Mouse (Mus musculus): ENCODE data around the gene Rfc4. TPM values are rescaled to one million over a fixed set of nuclear protein-coding genes. Genes with fewer than 3 reads are reported as not detected.

Rfc4 gene
- polyA plus RNA-seq, 1 experiment from 2014 or later, result 210 TPM

DNA sequence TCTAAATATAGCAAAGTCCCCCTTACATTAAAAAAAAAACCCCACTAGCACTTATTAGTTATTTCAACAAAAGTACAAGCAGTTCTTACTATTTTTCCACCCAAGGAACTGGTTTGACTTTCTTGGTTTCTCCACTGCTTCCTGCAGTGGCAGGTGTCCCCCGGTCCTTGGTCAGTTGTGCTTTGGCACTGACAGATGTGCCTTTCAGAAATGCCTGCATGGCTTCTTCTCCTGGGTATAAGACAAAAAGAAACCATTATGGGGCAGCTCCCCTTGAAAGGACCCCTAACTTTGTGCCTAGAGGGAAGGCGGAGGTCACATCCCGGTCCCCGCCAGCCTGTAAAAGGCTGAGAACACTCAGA is 245 bp downstream of the Rfc4 start:
- no peaks in the 10 kb centered on the region for H3K27me3 ChIP-seq (ENCODE audit: control insufficient read depth, insufficient read depth, low read length)
- ATAC-seq (ENCODE audit: insufficient number of reproducible peaks, low FRiP score, low TSS enrichment, low read depth) (no peak; the same call in 1 of the 2 replicates), DNase-seq (ENCODE audit: low spot score) (no peak)
- 0% methylated on average over 4 of the region's 4 CpGs for WGBS
- H3K36me3 ChIP-seq (ENCODE audit: control insufficient read depth, insufficient read depth, low read length), result peaks cover 5% of the 10 kb centered on the region
- 0 out of 2 replicates have a peak, but pooled peaks cover 3% of the 10 kb centered on the region for H3K4me1 ChIP-seq (ENCODE audit: control insufficient read depth, insufficient read depth, low read length)
- peak overlapping the region; percentile 88 for H3K9ac ChIP-seq (ENCODE audit: low read length)
- H3K9me3 ChIP-seq (ENCODE audit: control insufficient read depth, low read length), result no peaks in the 10 kb centered on the region
- H3K4me3 ChIP-seq (ENCODE audit: low read depth, low read length), result peak overlapping the region; percentile 66
- H3K4me2 ChIP-seq (ENCODE audit: low read depth, severe bottlenecking), result peak overlapping the region; percentile 58
- peak overlapping the region; percentile 88 for H3K27ac ChIP-seq (replicated peaks; ENCODE audit: low read depth, low read length)

DNA sequence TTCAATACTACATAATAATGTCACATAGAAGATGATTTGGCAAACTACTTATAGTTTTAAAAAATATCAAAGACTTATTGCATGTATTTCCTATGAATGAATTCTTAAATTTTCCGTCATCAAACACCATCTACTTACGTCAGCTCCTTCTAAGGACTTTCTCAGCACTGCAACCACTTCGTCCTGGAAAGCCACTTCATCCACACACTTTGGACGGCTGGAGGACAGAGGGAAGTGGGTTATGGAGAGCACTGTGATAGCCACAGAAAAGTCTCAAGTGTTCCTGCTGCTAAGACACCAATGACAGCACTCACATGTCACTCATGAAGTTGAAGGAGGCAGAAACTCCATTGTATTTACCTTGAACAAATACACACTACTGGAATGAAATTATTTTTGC is 3.1 kb downstream of the Rfc4 start:
- Histone ChIP-seq H3K4me1 (ENCODE audit: control insufficient read depth, insufficient read depth, low read length) (0 out of 2 replicates have a peak, but pooled peaks cover 3% of the 10 kb centered on the region), H3K27me3 (ENCODE audit: control insufficient read depth, insufficient read depth, low read length) (no peaks in the 10 kb centered on the region), H3K4me3 (ENCODE audit: low read depth, low read length) (no peak overlapping the region), H3K9me3 (ENCODE audit: control insufficient read depth, low read length) (no peaks in the 10 kb centered on the region), H3K36me3 (ENCODE audit: control insufficient read depth, insufficient read depth, low read length) (peaks cover 5% of the 10 kb centered on the region), H3K27ac (replicated peaks; ENCODE audit: low read depth, low read length) (no peak overlapping the region), H3K9ac (ENCODE audit: low read length) (no peak overlapping the region), H3K4me2 (ENCODE audit: low read depth, severe bottlenecking) (no peak overlapping the region)
- ATAC-seq (ENCODE audit: insufficient number of reproducible peaks, low FRiP score, low TSS enrichment, low read depth) (no peak), DNase-seq (ENCODE audit: low spot score) (no peak)
- WGBS, result 93% methylated on average over 4 of the region's 4 CpGs

DNA sequence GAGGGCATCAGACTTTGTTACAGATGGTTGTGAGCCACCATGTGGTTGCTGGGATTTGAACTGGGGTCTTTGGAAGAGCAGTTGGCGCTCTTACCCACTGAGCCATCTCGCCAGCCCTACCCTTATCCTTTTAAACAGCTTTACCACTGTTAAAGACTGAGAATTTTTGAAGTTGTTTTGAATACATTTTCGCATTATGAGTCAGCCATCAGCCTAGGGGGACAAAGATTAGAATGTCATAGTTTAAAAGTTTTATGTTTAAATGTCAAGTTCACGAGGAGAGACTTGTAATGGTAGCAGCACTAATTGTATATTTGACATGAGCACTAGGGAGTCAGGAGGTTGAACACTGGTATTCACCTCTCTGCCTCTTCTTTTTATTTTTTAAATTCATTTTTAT is 4.4 kb downstream of the Rfc4 start:
- H3K9me3 ChIP-seq (ENCODE audit: control insufficient read depth, low read length), result no peaks in the 10 kb centered on the region
- 90% methylated on average over 4 of the region's 4 CpGs for WGBS
- no peaks in the 10 kb centered on the region for H3K4me1 ChIP-seq (ENCODE audit: control insufficient read depth, insufficient read depth, low read length)
- no peak overlapping the region for H3K4me3 ChIP-seq (ENCODE audit: low read depth, low read length)
- H3K27me3 ChIP-seq (ENCODE audit: control insufficient read depth, insufficient read depth, low read length), result no peaks in the 10 kb centered on the region
- ATAC-seq (ENCODE audit: insufficient number of reproducible peaks, low FRiP score, low TSS enrichment, low read depth), result no peak
- no peak overlapping the region for H3K27ac ChIP-seq (replicated peaks; ENCODE audit: low read depth, low read length)
- H3K4me2 ChIP-seq (ENCODE audit: low read depth, severe bottlenecking), result no peak overlapping the region
- DNase-seq (ENCODE audit: low spot score), result no peak
- H3K36me3 ChIP-seq (ENCODE audit: control insufficient read depth, insufficient read depth, low read length), result peaks cover 5% of the 10 kb centered on the region
- H3K9ac ChIP-seq (ENCODE audit: low read length), result no peak overlapping the region

DNA sequence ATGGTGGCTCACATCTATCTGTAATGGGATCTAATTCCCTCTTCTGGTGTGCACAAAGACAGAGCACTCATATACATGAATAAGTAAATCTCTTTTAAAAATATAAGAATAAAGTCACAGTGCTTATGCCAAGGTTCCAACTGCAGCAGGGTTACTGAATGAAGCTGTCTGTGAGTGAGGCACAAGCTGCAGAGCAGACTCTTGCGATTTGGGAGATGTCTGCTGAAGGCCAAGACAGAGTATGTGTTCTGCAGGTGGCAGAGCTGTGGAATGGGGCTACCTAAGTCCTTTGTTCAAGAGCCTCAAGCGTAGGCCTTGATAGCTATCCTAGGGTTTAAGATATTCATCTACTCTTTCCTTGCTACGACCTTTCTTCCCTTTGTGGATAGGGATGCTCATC is 5.1 kb downstream of the Rfc4 start:
- ATAC-seq (ENCODE audit: insufficient number of reproducible peaks, low FRiP score, low TSS enrichment, low read depth) (no peak), DNase-seq (ENCODE audit: low spot score) (no peak)
- Histone ChIP-seq H3K4me3 (ENCODE audit: low read depth, low read length) (no peak overlapping the region), H3K9me3 (ENCODE audit: control insufficient read depth, low read length) (no peaks in the 10 kb centered on the region), H3K4me1 (ENCODE audit: control insufficient read depth, insufficient read depth, low read length) (no peaks in the 10 kb centered on the region), H3K36me3 (ENCODE audit: control insufficient read depth, insufficient read depth, low read length) (peaks cover 5% of the 10 kb centered on the region), H3K9ac (ENCODE audit: low read length) (no peak overlapping the region), H3K27me3 (ENCODE audit: control insufficient read depth, insufficient read depth, low read length) (no peaks in the 10 kb centered on the region), H3K4me2 (ENCODE audit: low read depth, severe bottlenecking) (no peak overlapping the region), H3K27ac (replicated peaks; ENCODE audit: low read depth, low read length) (no peak overlapping the region)
- 90% methylated on average over 3 of the region's 3 CpGs for WGBS

DNA sequence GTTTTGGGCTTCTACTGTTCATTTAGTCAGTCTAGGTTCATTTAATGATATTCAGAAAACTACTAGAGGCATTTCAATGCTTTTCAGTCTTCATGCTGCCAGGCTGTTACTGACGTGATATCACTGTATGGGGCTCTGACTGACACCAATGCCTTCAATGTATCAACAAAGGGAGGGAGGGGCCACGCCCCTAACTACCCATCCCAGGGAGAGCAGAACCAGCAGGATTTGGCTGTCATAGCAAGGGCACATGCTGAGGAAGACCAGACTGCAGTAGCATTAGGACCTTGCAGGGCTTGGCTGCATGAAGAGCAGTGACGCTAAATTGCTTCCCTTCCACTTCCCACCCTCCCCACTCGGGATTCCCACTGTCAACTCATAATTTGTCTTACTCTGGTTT is 10.4 kb downstream of the Rfc4 start:
- no peak overlapping the region for H3K9ac ChIP-seq (ENCODE audit: low read length)
- DNase-seq (ENCODE audit: low spot score) (no peak), ATAC-seq (ENCODE audit: insufficient number of reproducible peaks, low FRiP score, low TSS enrichment, low read depth) (no peak)
- H3K4me1 ChIP-seq (ENCODE audit: control insufficient read depth, insufficient read depth, low read length), result no peaks in the 10 kb centered on the region
- peaks cover 11% of the 10 kb centered on the region; the same call in 1 of the 2 replicates for H3K36me3 ChIP-seq (ENCODE audit: control insufficient read depth, insufficient read depth, low read length)
- no peak overlapping the region for H3K4me3 ChIP-seq (ENCODE audit: low read depth, low read length)
- H3K9me3 ChIP-seq (ENCODE audit: control insufficient read depth, low read length), result no peaks in the 10 kb centered on the region
- WGBS, result 62% methylated on average over 4 of the region's 4 CpGs
- H3K27me3 ChIP-seq (ENCODE audit: control insufficient read depth, insufficient read depth, low read length), result no peaks in the 10 kb centered on the region
- no peak overlapping the region for H3K4me2 ChIP-seq (ENCODE audit: low read depth, severe bottlenecking)
- no peak overlapping the region for H3K27ac ChIP-seq (replicated peaks; ENCODE audit: low read depth, low read length)

DNA sequence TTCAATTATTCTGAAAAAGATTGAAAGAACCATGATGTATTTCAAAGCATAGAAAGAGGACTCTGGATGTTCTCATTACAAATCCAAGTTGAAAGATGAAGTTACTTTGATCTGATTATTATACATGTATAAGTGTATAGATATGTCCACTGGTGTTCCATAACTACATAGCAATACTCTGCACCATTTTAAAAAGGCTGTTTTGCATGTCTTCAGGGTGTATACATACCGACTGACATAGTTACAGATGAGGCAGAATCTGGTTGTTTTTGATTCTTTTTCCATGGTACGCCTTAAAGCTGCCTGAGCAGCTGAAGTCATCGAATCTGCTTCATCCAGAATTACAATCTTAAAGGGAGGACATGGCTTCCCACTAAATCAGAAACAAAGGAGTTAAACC is 12.1 kb downstream of the Rfc4 start:
- DNase-seq (ENCODE audit: low spot score) (no peak), ATAC-seq (ENCODE audit: insufficient number of reproducible peaks, low FRiP score, low TSS enrichment, low read depth) (no peak)
- H3K9me3 ChIP-seq (ENCODE audit: control insufficient read depth, low read length), result no peaks in the 10 kb centered on the region
- WGBS, result 83% methylated on average over 3 of the region's 3 CpGs
- H3K4me1 ChIP-seq (ENCODE audit: control insufficient read depth, insufficient read depth, low read length), result 0 out of 2 replicates have a peak, but pooled peaks cover 2% of the 10 kb centered on the region
- no peak overlapping the region for H3K4me3 ChIP-seq (ENCODE audit: low read depth, low read length)
- H3K9ac ChIP-seq (ENCODE audit: low read length), result no peak overlapping the region
- H3K36me3 ChIP-seq (ENCODE audit: control insufficient read depth, insufficient read depth, low read length), result peaks cover 14% of the 10 kb centered on the region; the same call in 1 of the 2 replicates
- H3K4me2 ChIP-seq (ENCODE audit: low read depth, severe bottlenecking), result no peak overlapping the region
- H3K27ac ChIP-seq (replicated peaks; ENCODE audit: low read depth, low read length), result no peak overlapping the region
- H3K27me3 ChIP-seq (ENCODE audit: control insufficient read depth, insufficient read depth, low read length), result no peaks in the 10 kb centered on the region

DNA sequence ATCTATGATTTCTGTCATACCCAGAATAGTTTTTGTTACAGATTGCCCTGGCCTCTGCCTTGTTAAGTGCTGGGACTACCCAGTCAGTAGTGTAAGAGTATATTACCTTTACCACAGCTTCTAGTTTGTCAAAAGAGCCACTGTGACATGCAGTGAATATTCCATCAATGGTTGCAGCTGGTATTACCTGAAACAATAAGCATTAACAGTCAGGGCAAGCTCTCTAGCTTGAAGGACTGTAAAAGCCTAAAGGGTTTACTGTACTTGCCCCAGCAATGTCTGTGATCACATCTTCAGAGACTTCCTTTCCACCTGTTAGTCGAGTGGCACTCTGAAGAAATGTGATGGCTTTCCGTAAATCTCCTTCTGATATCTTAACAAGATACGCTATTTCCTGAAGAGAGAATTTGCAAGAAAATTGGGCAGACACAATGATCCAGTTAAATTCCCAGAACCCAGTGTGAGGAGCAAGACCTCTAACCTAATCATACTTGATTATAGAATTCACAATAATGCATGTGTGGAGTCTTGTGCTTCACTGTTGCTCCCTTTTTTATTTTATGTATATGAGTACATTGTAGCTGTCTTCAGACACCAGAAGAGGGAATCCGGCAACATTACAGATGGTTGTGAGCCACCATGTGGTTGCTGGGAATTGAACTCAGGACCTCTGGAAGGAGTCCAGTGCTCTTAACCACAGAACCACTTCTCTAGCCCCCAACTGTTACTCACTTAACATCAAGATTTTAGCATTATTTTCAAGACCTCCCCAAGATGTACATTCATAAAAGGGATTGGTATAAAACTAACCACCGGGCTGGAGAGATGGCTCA is 13.0 kb downstream of the Rfc4 start:
- Histone ChIP-seq H3K9me3 (ENCODE audit: control insufficient read depth, low read length) (no peaks in the 10 kb centered on the region), H3K4me1 (ENCODE audit: control insufficient read depth, insufficient read depth, low read length) (peaks cover 3% of the 10 kb centered on the region), H3K4me3 (ENCODE audit: low read depth, low read length) (no peak overlapping the region), H3K9ac (ENCODE audit: low read length) (no peak overlapping the region), H3K27me3 (ENCODE audit: control insufficient read depth, insufficient read depth, low read length) (no peaks in the 10 kb centered on the region), H3K4me2 (ENCODE audit: low read depth, severe bottlenecking) (no peak overlapping the region), H3K27ac (replicated peaks; ENCODE audit: low read depth, low read length) (no peak overlapping the region), H3K36me3 (ENCODE audit: control insufficient read depth, insufficient read depth, low read length) (peaks cover 18% of the 10 kb centered on the region; the same call in 1 of the 2 replicates)
- ATAC-seq (ENCODE audit: insufficient number of reproducible peaks, low FRiP score, low TSS enrichment, low read depth) (no peak; the same call in 1 of the 2 replicates), DNase-seq (ENCODE audit: low spot score) (peak; percentile 32)
- 70% methylated on average over 5 of the region's 5 CpGs for WGBS

DNA sequence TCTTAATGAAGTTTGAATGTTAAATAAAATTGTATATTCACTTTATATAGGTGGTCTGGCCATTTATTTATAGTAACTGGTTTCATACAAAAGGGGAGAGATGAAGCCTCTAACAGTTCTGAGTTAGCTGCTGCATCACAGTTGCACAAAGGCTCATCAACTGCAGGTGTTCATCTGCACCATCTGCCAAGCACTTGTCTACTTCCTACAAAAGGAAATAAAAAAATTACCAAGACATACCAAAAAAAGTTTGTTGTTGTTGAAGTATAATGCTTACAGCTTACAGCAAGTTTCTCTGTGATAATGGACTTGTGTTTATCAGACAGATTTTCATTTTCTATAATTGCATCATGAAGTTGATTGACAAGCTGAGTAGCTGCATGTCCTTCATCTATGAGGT is 13.6 kb downstream of the Rfc4 start:
- Histone ChIP-seq H3K9ac (ENCODE audit: low read length) (no peak overlapping the region), H3K27ac (replicated peaks; ENCODE audit: low read depth, low read length) (no peak overlapping the region), H3K36me3 (ENCODE audit: control insufficient read depth, insufficient read depth, low read length) (peaks cover 23% of the 10 kb centered on the region; the same call in 1 of the 2 replicates), H3K27me3 (ENCODE audit: control insufficient read depth, insufficient read depth, low read length) (no peaks in the 10 kb centered on the region), H3K4me3 (ENCODE audit: low read depth, low read length) (no peak overlapping the region), H3K4me1 (ENCODE audit: control insufficient read depth, insufficient read depth, low read length) (peaks cover 8% of the 10 kb centered on the region), H3K4me2 (ENCODE audit: low read depth, severe bottlenecking) (no peak overlapping the region), H3K9me3 (ENCODE audit: control insufficient read depth, low read length) (no peaks in the 10 kb centered on the region)
- DNase-seq (ENCODE audit: low spot score) (no peak), ATAC-seq (ENCODE audit: insufficient number of reproducible peaks, low FRiP score, low TSS enrichment, low read depth) (no peak)
